Mouse (Mus musculus): ENCODE measurements around the gene Pick1.
"Not testable (repeated sequence)": the region's sequence is repeated elsewhere in the genome, so short reads cannot be mapped to it uniquely, and the experiment has no call there.

Pick1 gene

GRCm38 (mm10) chr15:79225780-79226179 lies 3.2 kb upstream of the Pick1 start:
- DNase-seq (ENCODE audit: low spot score): not testable (repeated sequence)

GRCm38 (mm10) chr15:79235268-79235667 lies 6.3 kb downstream of the Pick1 start:
- no peak for DNase-seq (ENCODE audit: low spot score)

GRCm38 (mm10) chr15:79238036-79238435 lies 9.1 kb downstream of the Pick1 start:
- no peak for DNase-seq (ENCODE audit: low spot score)

- no peak for DNase-seq (ENCODE audit: low spot score)
Observed at GRCm38 (mm10) chr15:79242574-79243233, 13.7 kb downstream of the Pick1 start.

- DNase-seq (ENCODE audit: low spot score): peak; percentile 95
Observed at GRCm38 (mm10) chr15:79243234-79244042, 14.5 kb downstream of the Pick1 start.

- no peak for DNase-seq (ENCODE audit: low spot score)
Observed at GRCm38 (mm10) chr15:79244071-79244893, 15.3 kb downstream of the Pick1 start.

- no peak for DNase-seq (ENCODE audit: low spot score)
Observed at GRCm38 (mm10) chr15:79245321-79245720, 16.3 kb downstream of the Pick1 start.

- no peak for DNase-seq (ENCODE audit: low spot score)
Observed at GRCm38 (mm10) chr15:79250236-79250635, 21.3 kb downstream of the Pick1 start.

- no peak for DNase-seq (ENCODE audit: low spot score)
Observed at GRCm38 (mm10) chr15:79251168-79251567, 22.2 kb downstream of the Pick1 start.

- DNase-seq (ENCODE audit: low spot score): peak; percentile 27
Observed at GRCm38 (mm10) chr15:79251781-79252491, 23.0 kb downstream of the Pick1 start.

GRCm38 (mm10) chr15:79252580-79252979 lies 23.6 kb downstream of the Pick1 start:
- DNase-seq (ENCODE audit: low spot score): no peak

- DNase-seq (ENCODE audit: low spot score): no peak
Observed at GRCm38 (mm10) chr15:79254661-79255060, 25.7 kb downstream of the Pick1 start, which contains the start of gene Slc16a8. TSS of gene Slc16a8 (minus strand) at chr15:79254761.

- DNase-seq (ENCODE audit: low spot score): no peak
Observed at GRCm38 (mm10) chr15:79258521-79258920, 29.5 kb downstream of the Pick1 start.

- peak; percentile 36 for DNase-seq (ENCODE audit: low spot score)
Observed at GRCm38 (mm10) chr15:79261095-79261725, 32.2 kb downstream of the Pick1 start.

GRCm38 (mm10) chr15:79261757-79262156 lies 32.8 kb downstream of the Pick1 start:
- DNase-seq (ENCODE audit: low spot score): no peak

GRCm38 (mm10) chr15:79262375-79262774 lies 33.4 kb downstream of the Pick1 start:
- DNase-seq (ENCODE audit: low spot score): no peak

GRCm38 (mm10) chr15:79262786-79263309 lies 33.9 kb downstream of the Pick1 start:
- no peak for DNase-seq (ENCODE audit: low spot score)

GRCm38 (mm10) chr15:79263726-79264125 lies 34.8 kb downstream of the Pick1 start:
- no peak for DNase-seq (ENCODE audit: low spot score)

GRCm38 (mm10) chr15:79265384-79265783 lies 36.4 kb downstream of the Pick1 start:
- no peak for DNase-seq (ENCODE audit: low spot score)

GRCm38 (mm10) chr15:79268521-79268920 lies 39.5 kb downstream of the Pick1 start:
- DNase-seq (ENCODE audit: low spot score): no peak
